Mouse (Mus musculus) left cerebral cortex, postnatal 25 days (tissue): ENCODE results near the gene Hmgn1. TPM values are rescaled to one million over a fixed set of nuclear protein-coding genes. Genes with fewer than 3 reads are reported as not detected.
"Not testable (repeated sequence)": the region's sequence is repeated elsewhere in the genome, so short reads cannot be mapped to it uniquely, and the experiment has no call there.

Experiments
- DNase-seq, 2 experiments: peaks; one replicate each; pipeline ENCODE4 v3.0.0; 2022; ENCODE audit warnings: low spot score in 2 of 2, mixed read lengths in 1 of 2
- intact Hi-C: fragments of 180-260 bp; cut with DNase I; formaldehyde crosslinking; loops from one replicate; pipeline ENCODE4 v1.15.1; 2025
- total RNA-seq, 2 experiments: library from RNA; stranded (reverse); gene quantifications; 2 replicates each; pipeline ENCODE4 v1.2.3; 2021

Gene Hmgn1
- total RNA-seq, 2 experiments from 2014 or later, result 52.5 to 71.7 TPM

DNA sequence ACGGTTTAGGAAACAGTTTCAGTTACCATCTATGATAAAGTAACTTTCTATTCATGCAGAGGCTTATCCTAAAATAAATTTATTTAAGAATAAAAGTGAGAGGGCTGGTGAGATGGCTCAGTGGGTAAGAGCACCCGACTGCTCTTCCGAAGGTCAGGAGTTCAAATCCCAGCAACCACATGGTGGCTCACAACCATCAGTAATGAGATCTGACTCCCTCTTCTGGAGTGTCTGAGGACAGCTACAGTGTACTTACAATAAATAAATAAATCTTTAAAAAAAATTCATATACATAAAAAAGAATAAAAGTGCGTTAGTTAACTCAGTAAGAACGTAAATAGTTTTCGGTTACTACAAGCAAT, 17.2 kb upstream of the Hmgn1 start:
- not testable (repeated sequence) for DNase-seq
- intact Hi-C loops, result loop anchor here (1.0 to 5.0 kb wide), 3 partner anchors 16 to 102 kb away; partner anchors contain the start of gene Brwd1

DNA sequence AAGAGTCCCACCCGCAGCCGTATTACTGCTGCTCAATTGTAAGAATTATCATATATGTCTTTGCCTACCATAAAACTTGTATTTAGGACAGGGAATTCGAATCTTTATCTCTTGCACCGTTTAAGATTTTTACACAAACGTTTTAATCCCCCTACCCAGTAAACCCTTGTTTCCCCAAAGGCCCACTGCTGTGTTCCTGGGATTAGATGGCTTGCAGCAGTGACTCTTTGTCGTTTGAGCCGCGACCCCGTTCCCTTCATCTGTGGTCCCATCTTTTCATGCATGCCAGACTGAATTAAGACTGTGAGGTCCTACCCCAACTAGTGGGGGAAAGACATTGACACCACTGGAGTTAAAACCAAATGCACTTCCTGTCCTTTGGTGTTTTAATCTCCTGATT, 937 bp upstream of the Hmgn1 start:
- intact Hi-C loops, result loop anchor here (1.0 to 5.0 kb wide), 2 partner anchors 17 to 426 kb away; partner anchors contain the start of genes Ets2 and Wrb

DNA sequence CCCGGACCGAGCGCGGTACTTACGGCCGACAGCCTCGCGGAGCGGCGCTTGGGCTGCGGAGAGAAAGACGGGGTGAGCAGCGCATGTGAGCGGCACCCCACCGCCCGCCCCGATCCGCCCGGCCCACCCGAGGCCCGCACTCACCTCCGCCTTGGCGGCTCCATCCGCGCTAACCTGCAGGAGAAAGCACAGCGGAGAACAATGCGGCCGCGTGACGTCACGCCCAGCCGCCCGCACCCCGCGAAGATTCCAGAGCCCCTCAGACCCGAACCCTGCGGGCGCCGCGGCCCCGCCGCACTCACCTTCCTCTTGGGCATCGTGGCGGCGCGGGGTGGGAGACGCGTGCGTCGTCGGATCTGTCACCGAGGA, 257 bp downstream of the Hmgn1 start:
- intact Hi-C loops, result loop anchor here (1.0 to 5.0 kb wide), 2 partner anchors 45 to 425 kb away; partner anchors contain the start of genes Brwd1 and Ets2
- no peak for DNase-seq

More for the DNA sequence above, 937 bp upstream of the Hmgn1 start:
- no peak for DNase-seq

- intact Hi-C loops, result loop anchor here (1.0 to 5.0 kb wide), 2 partner anchors 44 to 424 kb away; partner anchors contain the start of genes Brwd1 and Ets2
Observed at GRCm38 (mm10) chr16:96126684-96127171, 801 bp downstream of the Hmgn1 start.

DNA sequence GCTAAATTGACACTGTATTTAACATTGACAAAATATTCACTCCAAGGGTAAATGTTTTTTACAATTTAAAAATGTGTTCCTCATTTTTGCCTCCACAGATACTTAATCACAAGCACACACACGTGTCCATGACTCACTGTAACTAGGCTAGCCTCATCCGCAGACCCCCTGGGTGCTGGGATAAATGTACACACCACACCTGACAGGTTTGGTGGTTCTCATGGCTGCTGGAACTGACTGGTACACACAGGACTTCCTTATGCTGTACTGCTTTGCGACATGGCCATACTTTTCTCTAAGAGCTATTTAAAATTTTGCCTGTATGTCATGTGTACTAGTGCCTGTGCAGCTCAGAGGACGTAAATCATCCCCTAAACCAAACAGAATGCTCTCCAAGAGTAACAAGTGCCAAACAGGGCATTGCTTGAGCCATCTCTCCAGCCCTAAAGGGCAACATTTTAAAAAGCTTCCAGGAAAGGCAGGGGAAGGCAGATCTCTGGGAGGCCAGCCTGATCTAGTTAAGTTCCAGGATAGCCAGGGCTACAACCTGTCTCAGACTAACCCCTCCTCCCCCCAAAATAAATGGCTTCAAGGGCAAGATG, 7.4 kb downstream of the Hmgn1 start:
- intact Hi-C loops, result no loop called here
- DNase-seq, result no peak

More at GRCm38 (mm10) chr16:96126684-96127171, 801 bp downstream of the Hmgn1 start:
- peak in 1 of 2 experiments; percentile 20 for DNase-seq

GRCm38 (mm10) chr16:96114729-96115128, 12.8 kb downstream of the Hmgn1 start:
- intact Hi-C loops, result no loop called here
- no peak for DNase-seq

DNA sequence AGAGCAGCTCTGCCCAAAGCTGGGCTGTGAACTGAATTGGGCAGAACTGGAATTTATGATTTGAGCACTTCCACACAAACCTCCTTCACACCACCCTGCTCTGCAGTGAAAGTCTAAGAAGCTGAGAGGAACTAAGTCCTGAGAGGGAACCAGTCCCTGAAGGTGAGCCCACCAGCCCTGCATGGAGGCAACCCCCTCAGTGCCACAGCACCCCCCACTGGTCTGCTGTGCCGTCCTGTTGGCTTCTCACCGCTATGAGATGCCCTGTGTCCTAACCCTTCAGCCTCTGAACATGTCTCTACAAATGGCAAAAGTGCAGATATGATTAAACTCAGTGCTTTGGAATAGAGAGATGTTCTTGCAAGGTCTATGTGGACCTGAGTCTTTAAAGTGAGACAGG, 14.8 kb downstream of the Hmgn1 start:
- DNase-seq, result no peak
- intact Hi-C loops, result no loop called here

- DNase-seq, result no peak
- intact Hi-C loops, result no loop called here
Observed at GRCm38 (mm10) chr16:96110655-96111345, 16.7 kb downstream of the Hmgn1 start.

- intact Hi-C loops, result no loop called here
- no peak for DNase-seq
Observed at GRCm38 (mm10) chr16:96109673-96110072, 17.9 kb downstream of the Hmgn1 start.

DNA sequence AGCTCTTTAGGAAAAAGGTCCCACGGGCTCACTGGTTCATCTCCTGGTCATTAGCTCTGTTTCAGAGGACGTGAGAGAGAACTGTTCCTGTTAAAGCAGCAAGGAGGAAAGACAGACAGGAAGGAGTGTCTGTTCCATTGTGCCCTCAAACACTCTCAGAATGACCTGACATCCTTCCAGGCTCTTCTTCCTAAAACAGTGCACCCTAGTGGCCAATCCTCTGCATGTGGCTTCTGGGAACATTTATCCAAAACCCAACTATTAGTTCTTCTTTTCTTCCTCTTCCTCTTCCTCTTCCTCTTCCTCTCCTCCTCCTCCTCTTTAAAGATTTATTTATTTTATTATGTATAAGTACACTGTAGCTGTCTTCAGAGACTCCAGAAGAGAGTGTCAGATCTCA, 24.5 kb downstream of the Hmgn1 start:
- intact Hi-C loops, result no loop called here
- DNase-seq, result no peak

DNA sequence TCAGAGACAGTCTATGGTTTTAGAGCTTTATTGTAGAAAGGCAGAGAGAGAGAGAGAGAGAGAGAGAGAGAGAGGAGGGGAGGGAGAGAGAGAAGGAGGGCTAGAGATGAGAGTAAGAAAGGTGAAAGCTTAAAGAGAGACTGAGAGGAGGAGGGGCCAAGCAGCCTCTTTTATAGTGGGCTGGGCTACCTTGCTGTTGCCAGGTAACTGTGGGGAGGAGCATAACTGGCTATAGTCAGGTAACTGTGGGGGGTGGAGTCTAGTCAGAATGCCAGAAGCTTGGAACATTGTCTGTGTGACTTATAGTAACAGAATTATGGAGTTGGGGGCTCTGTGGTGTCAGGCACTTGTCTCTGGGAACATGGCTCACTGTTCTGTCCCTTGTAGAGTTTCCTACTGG, 29.7 kb downstream of the Hmgn1 start:
- intact Hi-C loops, DNase-seq: not testable (repeated sequence)

DNA sequence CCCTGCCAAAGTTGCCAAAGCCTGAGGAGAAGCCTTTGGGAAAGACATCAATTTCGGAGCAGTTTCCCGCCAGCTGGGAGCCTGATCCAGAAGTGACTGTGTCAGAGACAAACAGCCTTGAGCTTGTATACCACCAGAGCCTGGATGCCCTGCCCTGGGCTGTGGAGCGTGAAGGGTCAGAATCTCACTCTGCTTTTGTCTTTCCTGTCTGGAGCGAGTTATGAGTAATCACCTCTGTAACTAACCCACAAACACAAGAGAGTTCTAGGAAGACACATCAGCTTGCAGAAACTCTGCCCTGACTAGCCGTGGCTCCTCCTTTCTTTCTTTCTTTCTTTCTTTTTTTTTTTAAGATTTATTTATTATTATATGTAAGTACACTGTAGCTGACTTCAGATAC, 31.6 kb downstream of the Hmgn1 start:
- DNase-seq, result no peak
- intact Hi-C loops, result no loop called here

DNA sequence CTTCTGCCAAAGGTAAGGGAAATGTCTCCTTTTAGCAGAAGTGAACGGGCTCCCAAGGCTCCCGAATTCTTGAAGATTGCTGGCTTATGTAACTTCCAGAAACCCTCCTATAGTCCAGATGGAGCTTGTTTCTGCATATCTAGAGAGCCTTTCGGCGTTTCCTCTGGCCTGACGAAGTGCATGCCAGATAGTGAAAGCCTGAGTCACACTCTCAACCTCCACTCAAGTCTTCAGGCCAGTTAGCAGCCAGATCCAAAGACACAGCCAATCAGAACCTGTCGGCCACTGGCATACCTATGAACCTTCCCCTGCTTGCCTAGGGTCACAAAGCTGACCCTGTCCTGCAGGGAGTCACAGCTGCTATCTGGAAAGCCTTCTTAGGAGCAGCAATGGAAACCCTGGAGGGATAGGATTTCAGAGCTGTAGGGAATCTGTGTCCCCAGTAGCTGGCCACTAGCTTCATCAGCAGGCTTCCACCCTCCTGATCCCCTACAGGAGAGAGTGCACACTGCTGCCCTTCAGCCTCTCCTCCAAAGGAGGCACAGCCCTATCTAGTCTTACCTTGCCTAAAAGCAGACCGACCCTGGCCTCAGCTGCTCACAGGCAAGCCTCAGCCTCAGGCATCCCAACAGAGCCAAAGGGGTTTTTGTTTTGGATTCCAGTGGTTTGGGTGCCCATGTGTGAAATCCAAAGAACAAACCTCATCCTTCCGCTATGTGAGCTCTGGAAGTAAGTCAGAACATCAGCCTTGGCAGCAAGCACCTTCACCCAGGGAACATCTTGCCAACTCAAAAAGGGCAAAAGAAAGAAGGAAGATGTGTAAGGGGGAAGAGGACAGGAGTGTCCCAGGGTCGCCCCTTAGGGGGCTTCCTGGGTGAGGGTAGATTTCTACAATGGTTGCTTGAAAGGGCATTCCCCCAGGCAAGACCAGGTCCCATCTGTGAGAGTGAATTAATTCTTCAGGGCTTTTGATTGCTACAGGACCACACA, 35.7 kb downstream of the Hmgn1 start:
- DNase-seq, result peak in 1 of 2 experiments; percentile 65
- intact Hi-C loops, result no loop called here

GRCm38 (mm10) chr16:96088120-96088519, 39.4 kb downstream of the Hmgn1 start:
- DNase-seq, result no peak
- intact Hi-C loops, result no loop called here

DNA sequence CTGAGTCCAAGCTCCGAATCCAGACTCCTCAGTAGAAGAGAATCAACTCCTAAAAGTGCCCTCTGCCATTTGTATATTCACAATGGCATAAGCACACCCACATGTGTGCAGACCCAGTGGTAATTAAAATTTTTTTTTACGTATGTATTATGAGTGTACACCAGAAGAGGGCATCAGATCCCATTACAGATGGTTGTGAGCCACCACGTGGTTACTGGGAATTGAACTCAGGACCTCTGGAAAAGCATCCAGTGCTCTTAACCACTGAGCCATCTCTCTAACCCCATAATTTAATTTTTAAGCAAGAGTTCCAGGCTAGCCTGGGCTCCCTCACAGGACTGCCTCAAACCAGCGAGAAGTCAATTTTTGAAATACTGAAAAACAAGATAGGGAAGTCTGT, 40.1 kb downstream of the Hmgn1 start:
- intact Hi-C loops, result no loop called here

DNA sequence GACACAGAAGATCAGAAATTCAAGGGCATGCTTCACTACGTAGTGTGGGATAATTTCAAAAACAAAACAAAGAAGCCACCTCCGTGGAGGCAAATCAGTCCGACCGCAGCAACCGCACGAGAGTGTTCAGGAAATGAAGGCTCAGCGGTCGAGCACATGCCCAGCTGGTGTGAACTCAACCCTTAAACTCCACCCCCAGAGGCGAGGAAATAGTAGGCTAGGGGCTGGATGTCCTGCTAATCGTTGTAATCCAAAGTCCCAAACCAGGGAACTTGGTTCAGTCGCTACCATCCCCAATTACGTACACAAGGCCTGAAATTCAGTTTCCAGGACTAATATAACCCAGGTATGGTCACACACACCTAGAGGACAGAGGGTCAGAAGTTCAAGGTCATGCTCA, 40.5 kb downstream of the Hmgn1 start:
- DNase-seq, result no peak
- intact Hi-C loops, result no loop called here

More for the DNA sequence above, 40.1 kb downstream of the Hmgn1 start:
- DNase-seq, result no peak

- intact Hi-C loops, result no loop called here
- DNase-seq, result no peak
Observed at GRCm38 (mm10) chr16:96085597-96085996, 41.9 kb downstream of the Hmgn1 start.

- intact Hi-C loops, result no loop called here
- no peak for DNase-seq
Observed at GRCm38 (mm10) chr16:96083179-96083646, 44.3 kb downstream of the Hmgn1 start.

- intact Hi-C loops, result loop anchor here (1.0 kb wide), 2 partner anchors 45 to 63 kb away; partner anchors contain the start of genes Hmgn1 and Wrb
- peak; percentile 91 to 93 for DNase-seq
Observed at GRCm38 (mm10) chr16:96082301-96083178, 45.0 kb downstream of the Hmgn1 start, which contains the start of gene Brwd1. Gene Brwd1 (minus strand): TSS chr16:96082526.
